Mouse (Mus musculus): ENCODE results near the gene Lamc3. TPM values are rescaled to one million over a fixed set of nuclear protein-coding genes. Genes with fewer than 3 reads are reported as not detected.
A peak's percentile ranks its signal among the peaks of the same experiment; 100 is the strongest.

The Lamc3 gene
- polyA plus RNA-seq, 1 experiment = 2.4 TPM

GRCm38 (mm10) chr2:31963491-31963890 is 76.4 kb downstream of the Lamc3 start:
- Histone ChIP-seq H3K27ac (replicated peaks; ENCODE audit: low read depth, low read length) (no peak overlapping the region), H3K4me1 (ENCODE audit: control insufficient read depth, insufficient read depth, insufficient read length, low read length) (no peaks in the 10 kb centered on the region), H3K4me3 (ENCODE audit: insufficient read depth, low read depth, low read length) (no peak overlapping the region)

- H3K4me1 ChIP-seq (ENCODE audit: control insufficient read depth, insufficient read depth, insufficient read length, low read length) = no peaks in the 10 kb centered on the region
- no peak overlapping the region for H3K27ac ChIP-seq (replicated peaks; ENCODE audit: low read depth, low read length)
- H3K4me3 ChIP-seq (ENCODE audit: insufficient read depth, low read depth, low read length) = no peak overlapping the region
These were observed 77.1 kb downstream of the Lamc3 start for GRCm38 (mm10) chr2:31964191-31964590.

- Histone ChIP-seq H3K4me3 (ENCODE audit: insufficient read depth, low read depth, low read length) (no peak overlapping the region), H3K27ac (replicated peaks; ENCODE audit: low read depth, low read length) (no peak overlapping the region), H3K4me1 (ENCODE audit: control insufficient read depth, insufficient read depth, insufficient read length, low read length) (no peaks in the 10 kb centered on the region)
These were observed 78.0 kb downstream of the Lamc3 start for GRCm38 (mm10) chr2:31965110-31965509.

- Histone ChIP-seq H3K27ac (replicated peaks; ENCODE audit: low read depth, low read length) (no peak overlapping the region), H3K4me1 (ENCODE audit: control insufficient read depth, insufficient read depth, insufficient read length, low read length) (no peaks in the 10 kb centered on the region), H3K4me3 (ENCODE audit: insufficient read depth, low read depth, low read length) (no peak overlapping the region)
These were observed 79.7 kb downstream of the Lamc3 start for GRCm38 (mm10) chr2:31966801-31967200.

GRCm38 (mm10) chr2:31972589-31972988 is 85.5 kb downstream of the Lamc3 start:
- Histone ChIP-seq H3K27ac (replicated peaks; ENCODE audit: low read depth, low read length) (no peak overlapping the region), H3K4me1 (ENCODE audit: control insufficient read depth, insufficient read depth, insufficient read length, low read length) (no peaks in the 10 kb centered on the region; the same call in 1 of the 2 replicates), H3K4me3 (ENCODE audit: insufficient read depth, low read depth, low read length) (no peak overlapping the region)

GRCm38 (mm10) chr2:31974141-31974808 is 87.2 kb downstream of the Lamc3 start, which contains the start of gene Nup214:
Gene Nup214, plus strand, starts transcription at chr2:31974436.
- Histone ChIP-seq H3K27ac (replicated peaks; ENCODE audit: low read depth, low read length) (peak within 1 kb of the TSS; percentile 31; the same call in 1 of the 2 replicates), H3K4me3 (ENCODE audit: insufficient read depth, low read depth, low read length) (peak within 1 kb of the TSS; percentile 76), H3K4me1 (ENCODE audit: control insufficient read depth, insufficient read depth, insufficient read length, low read length) (no peaks in the 10 kb centered on the region; the same call in 1 of the 2 replicates)

GRCm38 (mm10) chr2:31974809-31975371 is 87.8 kb downstream of the Lamc3 start:
- no peak overlapping the region for H3K27ac ChIP-seq (replicated peaks; ENCODE audit: low read depth, low read length)
- no peaks in the 10 kb centered on the region; the same call in 1 of the 2 replicates for H3K4me1 ChIP-seq (ENCODE audit: control insufficient read depth, insufficient read depth, insufficient read length, low read length)
- H3K4me3 ChIP-seq (ENCODE audit: insufficient read depth, low read depth, low read length) = peak overlapping the region; percentile 76

- Histone ChIP-seq H3K4me1 (ENCODE audit: control insufficient read depth, insufficient read depth, insufficient read length, low read length) (no peaks in the 10 kb centered on the region), H3K4me3 (ENCODE audit: insufficient read depth, low read depth, low read length) (no peak overlapping the region), H3K27ac (replicated peaks; ENCODE audit: low read depth, low read length) (no peak overlapping the region)
These were observed 100.7 kb downstream of the Lamc3 start for GRCm38 (mm10) chr2:31987774-31988173.

GRCm38 (mm10) chr2:31990961-31991360 is 103.9 kb downstream of the Lamc3 start:
- H3K4me1 ChIP-seq (ENCODE audit: control insufficient read depth, insufficient read depth, insufficient read length, low read length) = no peaks in the 10 kb centered on the region
- H3K27ac ChIP-seq (replicated peaks; ENCODE audit: low read depth, low read length) = no peak overlapping the region
- no peak overlapping the region for H3K4me3 ChIP-seq (ENCODE audit: insufficient read depth, low read depth, low read length)

GRCm38 (mm10) chr2:31994896-31995295 is 107.8 kb downstream of the Lamc3 start:
- Histone ChIP-seq H3K4me3 (ENCODE audit: insufficient read depth, low read depth, low read length) (no peak overlapping the region), H3K27ac (replicated peaks; ENCODE audit: low read depth, low read length) (no peak overlapping the region), H3K4me1 (ENCODE audit: control insufficient read depth, insufficient read depth, insufficient read length, low read length) (no peaks in the 10 kb centered on the region)

GRCm38 (mm10) chr2:31996060-31996459 is 109.0 kb downstream of the Lamc3 start:
- H3K4me1 ChIP-seq (ENCODE audit: control insufficient read depth, insufficient read depth, insufficient read length, low read length) = no peaks in the 10 kb centered on the region
- H3K27ac ChIP-seq (replicated peaks; ENCODE audit: low read depth, low read length) = no peak overlapping the region

More at GRCm38 (mm10) chr2:31996060-31996459, 109.0 kb downstream of the Lamc3 start:
- H3K4me3 ChIP-seq (ENCODE audit: insufficient read depth, low read depth, low read length) = no peak overlapping the region

Other genes with a start within 250 kb of the Lamc3 start
- gene Prdm12, start 247.3 kb upstream of the Lamc3 start, polyA plus RNA-seq (2012; ENCODE audit: insufficient read depth, insufficient read length, missing spikeins) = not detected in 2 replicates
- gene Exosc2, start 216.6 kb upstream of the Lamc3 start, polyA plus RNA-seq (2012; ENCODE audit: insufficient read depth, insufficient read length, missing spikeins) = 8.3 and 9.2 TPM in 2 replicates
- 9.7 and 11.9 TPM in 2 replicates for gene Abl1, start 198.9 kb upstream of the Lamc3 start, polyA plus RNA-seq (2012; ENCODE audit: insufficient read depth, insufficient read length, missing spikeins)
- not detected in 2 replicates for gene Qrfp, start 76.7 kb upstream of the Lamc3 start, polyA plus RNA-seq (2012; ENCODE audit: insufficient read depth, insufficient read length, missing spikeins)
- gene Fibcd1, start 41.3 kb upstream of the Lamc3 start, polyA plus RNA-seq (2012; ENCODE audit: insufficient read depth, insufficient read length, missing spikeins) = not detected in 2 replicates
- gene Aif1l, start 62.8 kb downstream of the Lamc3 start, polyA plus RNA-seq (2012; ENCODE audit: insufficient read depth, insufficient read length, missing spikeins) = 1.4 and 4.4 TPM in 2 replicates
- 12.0 and 16.9 TPM in 2 replicates for gene Nup214, start 87.1 kb downstream of the Lamc3 start, polyA plus RNA-seq (2012; ENCODE audit: insufficient read depth, insufficient read length, missing spikeins)
- gene Fam78a, start 197.6 kb downstream of the Lamc3 start, polyA plus RNA-seq (2012; ENCODE audit: insufficient read depth, insufficient read length, missing spikeins) = 0.24 and 1.0 TPM in 2 replicates
- gene Plpp7, start 208.2 kb downstream of the Lamc3 start, polyA plus RNA-seq (2012; ENCODE audit: insufficient read depth, insufficient read length, missing spikeins) = 4.1 and 4.6 TPM in 2 replicates